Mouse (Mus musculus) cerebellum, adult 2 months (tissue): ENCODE data around the gene Stac.

Source experiments
- CTCF ChIP-seq: fragments of 200-500 bp; IDR thresholded peaks from 2 replicates; pipeline ENCODE4 v1.5.1; 2011; ENCODE audit warnings: low read depth, mild to moderate bottlenecking, control low read depth, low read length, moderate library complexity, borderline replicate concordance; ENCODE audit not compliant: insufficient read depth
- POLR2A ChIP-seq: fragments of 200-500 bp; IDR thresholded peaks from 2 replicates; pipeline ENCODE4 v1.6.1; 2011; ENCODE audit warnings: low read length, control low read depth, borderline replicate concordance; ENCODE audit not compliant: insufficient read depth

GRCm38 (mm10) chr9:111632833-111633232 is 57.3 kb downstream of the Stac start:
- TF ChIP-seq CTCF: no peak
- TF ChIP-seq POLR2A: no peak
